Mouse (Mus musculus) frontal cortex, postnatal 36 days (tissue): Measurements from ENCODE around the gene Slc16a10.
A peak's percentile ranks its signal among the peaks of the same experiment; 100 is the strongest.

ENCODE experiments used
- DNase-seq, 2 experiments: peaks; one replicate each; pipeline ENCODE4 v3.0.0; 2022; ENCODE audit warnings: low spot score in 2 of 2

Slc16a10 gene

DNA sequence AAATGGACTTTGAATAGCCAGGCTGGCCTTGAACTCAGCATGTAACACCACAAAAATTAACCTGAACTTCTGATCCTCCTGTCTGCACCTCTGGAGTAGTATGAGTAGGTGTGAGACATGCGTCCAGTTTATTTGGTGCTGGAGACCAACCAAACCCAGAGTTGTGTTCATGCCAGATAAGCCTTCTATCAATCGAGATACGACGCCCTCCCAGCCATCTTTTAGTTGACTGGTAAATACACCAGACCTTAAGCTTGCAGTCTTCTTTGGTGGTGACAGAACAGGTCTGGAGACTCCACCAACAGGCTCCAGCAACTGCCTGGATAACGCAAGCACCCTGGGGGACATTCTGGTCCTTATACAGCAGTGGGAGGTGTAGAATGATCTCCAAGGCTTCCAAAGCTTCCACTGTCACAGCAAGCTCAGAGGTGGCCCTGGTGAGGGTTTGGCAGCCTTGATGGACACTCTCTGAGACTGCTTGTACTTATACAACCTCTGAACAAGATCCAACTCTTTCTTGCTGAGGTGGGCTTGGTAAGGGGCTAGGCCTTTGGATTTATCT is 7.6 kb upstream of the Slc16a10 start:
- no peak for DNase-seq

GRCm38 (mm10) chr10:40147325-40148059 is 5.4 kb upstream of the Slc16a10 start:
- no peak for DNase-seq

DNA sequence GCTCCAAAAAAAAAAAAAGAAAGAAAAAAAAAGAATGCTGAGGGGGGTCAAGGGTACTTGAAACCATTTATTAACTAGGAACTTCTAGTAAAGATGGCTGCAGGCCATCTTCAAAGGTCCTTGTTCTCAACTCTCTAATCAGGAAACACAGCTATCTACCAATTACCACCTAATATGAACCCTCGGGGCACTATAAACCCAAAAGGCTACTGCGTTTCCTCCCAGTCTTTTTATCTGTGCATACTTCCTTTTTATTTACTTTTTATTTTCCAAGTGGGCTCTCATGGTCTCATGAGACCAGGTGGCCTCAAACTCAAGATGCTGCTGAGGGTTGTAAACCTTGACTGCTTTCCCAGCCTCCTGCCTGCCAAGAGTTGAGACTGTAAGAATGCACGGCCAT is 4.4 kb upstream of the Slc16a10 start:
- DNase-seq, result no peak

DNA sequence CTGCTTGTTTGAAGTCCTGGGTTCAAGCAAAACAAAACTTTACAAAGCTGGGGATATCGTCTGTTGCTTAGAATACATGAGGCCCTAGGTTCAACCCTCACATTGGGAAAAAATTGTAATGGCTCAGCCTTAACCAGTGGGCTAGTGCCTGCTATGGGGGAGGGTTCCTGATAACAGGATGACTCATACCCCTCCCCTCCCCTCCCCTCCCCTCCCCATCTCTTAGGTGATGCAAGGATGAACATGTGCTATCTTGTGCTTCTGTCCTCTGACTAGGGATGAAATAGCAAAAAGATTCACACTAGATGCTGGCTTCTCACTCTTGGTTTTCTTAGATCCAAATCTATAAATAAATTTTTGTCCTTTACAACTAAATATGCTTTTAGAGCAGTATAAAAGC is 2.8 kb upstream of the Slc16a10 start:
- no peak for DNase-seq

GRCm38 (mm10) chr10:40141016-40141851 is 824 bp downstream of the Slc16a10 start:
- peak in 1 of 2 experiments; percentile 13 for DNase-seq

DNA sequence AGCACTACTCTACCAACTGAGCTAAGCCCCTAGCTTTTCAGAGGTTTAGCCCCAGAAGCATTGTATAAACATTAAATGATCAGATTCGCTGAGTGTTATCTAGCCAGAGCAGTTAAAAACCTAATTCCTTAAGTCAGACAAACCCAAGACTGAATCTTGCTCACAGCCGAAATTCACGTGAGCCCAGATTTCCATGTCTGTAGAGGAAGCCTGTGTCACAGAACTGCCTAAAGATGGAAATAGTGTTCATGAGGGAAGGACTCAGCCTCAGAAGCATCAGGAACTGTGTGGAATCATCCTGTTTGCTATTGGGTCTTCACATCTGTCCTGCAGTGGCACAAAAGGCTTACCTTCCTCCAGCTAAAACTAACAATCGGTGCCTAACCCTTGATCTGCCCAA is 2.4 kb downstream of the Slc16a10 start:
- no peak for DNase-seq

DNA sequence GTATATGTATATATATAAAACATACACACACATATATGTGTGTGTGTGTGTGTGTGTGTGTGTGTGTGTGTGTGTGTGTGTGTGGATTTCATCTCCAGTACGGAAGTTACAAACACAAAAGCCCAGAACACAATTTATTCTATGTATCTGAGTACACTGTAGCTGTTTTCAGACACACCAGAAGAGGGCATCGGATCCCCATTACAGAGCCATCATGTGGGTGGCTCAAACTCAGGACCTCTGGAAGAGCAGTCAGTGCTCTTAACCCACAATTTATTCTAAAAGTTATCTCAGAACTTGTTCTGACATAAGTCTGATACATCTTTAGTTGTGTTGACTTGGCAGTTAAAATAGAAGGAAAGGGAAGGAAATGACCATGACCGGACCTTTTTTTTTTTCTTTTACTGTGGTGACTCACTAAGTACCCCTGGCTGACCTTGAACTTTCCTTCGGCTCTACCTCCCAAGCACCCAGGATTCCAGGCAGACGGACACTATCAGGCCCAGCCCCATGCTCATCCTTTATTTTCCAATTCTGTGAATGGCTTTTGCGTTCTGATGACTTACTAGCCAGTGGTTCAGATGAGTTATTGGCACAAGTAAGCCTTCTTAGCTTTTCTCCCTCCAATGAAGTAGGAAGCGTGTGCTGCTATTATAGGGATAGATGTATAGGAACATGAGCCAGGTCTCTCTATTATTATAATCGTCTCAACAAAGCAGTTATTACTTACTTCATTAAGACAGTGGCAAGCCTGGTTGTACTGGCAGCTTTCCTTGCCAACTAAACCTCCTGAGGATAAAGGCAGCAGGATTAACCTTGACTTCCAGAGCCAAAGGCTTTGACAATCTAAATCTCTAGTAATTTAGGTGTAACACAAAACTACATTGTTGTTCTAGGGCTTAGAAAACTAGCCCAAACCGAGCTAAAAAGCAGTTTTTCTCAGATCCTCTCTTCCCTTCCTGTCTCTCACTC is 6.0 kb downstream of the Slc16a10 start:
- no peak for DNase-seq

DNA sequence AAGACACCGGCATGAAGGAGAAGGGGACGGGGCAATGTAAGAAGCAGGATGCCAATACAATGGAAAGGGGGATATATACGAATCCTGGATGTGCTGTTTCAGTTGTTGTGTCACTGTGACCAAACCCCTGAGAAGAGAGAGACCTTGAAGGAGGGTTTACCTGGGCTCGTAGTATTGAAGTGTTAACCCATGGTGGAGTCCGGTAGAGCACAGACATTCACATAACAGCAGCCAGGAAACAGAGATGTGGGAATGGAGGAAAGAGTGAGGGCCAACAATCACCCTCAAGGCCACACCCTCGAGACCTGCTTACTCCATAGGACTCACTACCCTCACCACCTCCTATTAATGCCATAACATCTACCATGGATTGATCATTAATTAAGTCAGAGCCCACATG is 7.2 kb downstream of the Slc16a10 start:
- no peak for DNase-seq

- DNase-seq, result no peak
Observed at GRCm38 (mm10) chr10:40133636-40134035, 8.4 kb downstream of the Slc16a10 start.

GRCm38 (mm10) chr10:40131690-40132418 is 10.2 kb downstream of the Slc16a10 start:
- DNase-seq, result no peak

GRCm38 (mm10) chr10:40130126-40130525 is 11.9 kb downstream of the Slc16a10 start:
- DNase-seq, result no peak

DNA sequence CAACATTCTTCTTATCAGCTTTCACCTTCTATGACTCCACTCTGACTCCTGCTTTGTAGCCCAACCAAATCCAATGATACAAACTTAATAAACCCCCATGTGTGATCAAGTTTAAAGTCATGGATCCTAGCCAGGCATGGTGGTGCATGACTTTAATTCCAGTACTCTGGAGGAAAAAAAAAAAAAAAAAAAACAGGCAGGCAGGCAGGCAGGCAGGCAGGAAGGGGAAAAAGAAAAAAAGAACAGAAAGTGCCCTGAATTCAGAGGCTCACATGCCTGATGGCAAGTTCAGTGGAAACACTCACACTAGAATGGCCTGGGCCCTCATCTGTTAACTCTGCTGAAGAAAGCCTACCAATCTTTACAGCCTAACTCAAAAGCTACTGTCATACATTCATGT is 12.9 kb downstream of the Slc16a10 start:
- DNase-seq, result no peak

DNA sequence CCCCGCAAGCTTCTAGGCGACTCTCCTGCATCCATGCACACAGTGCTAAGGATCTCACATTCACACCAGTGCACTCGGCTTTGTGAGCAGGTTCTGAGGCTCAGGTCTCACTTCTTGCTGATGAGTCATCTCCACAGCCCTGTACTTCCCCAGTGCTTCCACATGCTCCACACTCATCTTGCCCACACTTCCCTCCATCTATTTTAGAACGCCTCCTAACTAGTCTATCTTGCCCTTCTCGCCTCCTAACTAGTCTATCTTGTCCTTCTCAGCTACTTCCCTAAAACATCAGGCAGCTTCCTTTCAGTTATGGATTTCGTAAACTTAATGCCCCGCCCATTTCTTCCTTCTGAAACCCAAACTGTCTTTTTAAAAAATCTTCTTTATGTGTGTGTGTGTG is 13.6 kb downstream of the Slc16a10 start:
- peak; percentile 44 to 48 for DNase-seq

- DNase-seq, result no peak
Observed at GRCm38 (mm10) chr10:40125200-40125599, 16.9 kb downstream of the Slc16a10 start.

DNA sequence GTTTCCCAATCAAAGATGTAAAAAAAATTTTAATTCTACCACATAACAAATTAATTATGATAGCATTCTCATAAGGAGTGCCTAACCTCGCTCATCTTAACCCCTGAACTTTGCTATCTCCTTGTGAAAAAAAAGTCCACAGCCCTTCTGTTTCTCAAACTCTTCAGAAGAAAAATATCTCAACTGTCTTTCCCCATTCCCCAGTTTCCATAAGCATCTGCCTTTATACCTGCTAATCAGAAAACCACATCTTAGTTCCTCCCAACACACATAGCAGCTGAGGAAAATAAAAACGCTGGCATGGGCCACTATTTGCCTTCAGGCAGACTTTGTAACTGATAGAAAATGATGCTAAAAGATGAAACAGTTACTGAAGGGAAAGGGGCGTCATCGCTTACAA is 17.5 kb downstream of the Slc16a10 start:
- no peak for DNase-seq

DNA sequence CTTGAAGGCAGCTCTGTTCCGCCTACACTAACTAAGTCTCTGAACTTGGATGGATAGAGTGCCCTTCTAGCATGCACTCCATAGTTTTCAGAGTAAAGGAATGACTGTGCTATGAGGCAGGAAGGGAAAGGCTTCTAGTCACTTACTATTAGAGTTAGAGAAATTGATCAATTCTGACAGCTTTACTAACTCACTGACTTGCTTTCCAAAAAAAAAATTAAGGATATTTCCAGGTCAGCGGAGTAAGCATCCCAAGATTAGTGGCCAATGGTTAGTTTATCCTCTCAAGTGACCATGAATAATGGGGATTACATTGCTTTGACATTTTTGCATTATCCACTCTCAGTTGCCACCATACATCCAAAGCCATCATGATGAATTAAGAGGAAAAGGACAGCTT is 18.0 kb downstream of the Slc16a10 start:
- DNase-seq, result no peak

DNA sequence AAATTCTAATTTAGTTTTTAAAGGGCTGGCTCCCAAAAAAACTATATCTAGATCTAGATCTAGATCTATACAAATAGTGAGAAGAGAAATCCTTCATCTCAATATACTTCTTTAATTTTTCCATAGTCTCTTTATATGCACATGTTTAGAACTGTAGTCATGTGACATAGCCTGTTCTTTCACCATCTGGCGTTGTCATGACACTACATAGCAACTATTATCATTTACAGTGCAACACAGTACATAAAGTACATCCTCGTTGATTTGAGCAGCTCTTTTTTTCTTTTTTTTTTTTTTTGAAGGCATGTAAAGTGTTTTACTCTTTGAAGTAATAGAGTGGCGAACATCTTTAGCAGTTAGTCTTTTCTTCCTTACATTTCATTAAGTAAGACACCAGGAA is 22.6 kb downstream of the Slc16a10 start:
- no peak for DNase-seq

- DNase-seq, result no peak
Observed at GRCm38 (mm10) chr10:40118743-40119387, 23.2 kb downstream of the Slc16a10 start.

- DNase-seq, result no peak
Observed at GRCm38 (mm10) chr10:40113517-40114085, 28.5 kb downstream of the Slc16a10 start.

DNA sequence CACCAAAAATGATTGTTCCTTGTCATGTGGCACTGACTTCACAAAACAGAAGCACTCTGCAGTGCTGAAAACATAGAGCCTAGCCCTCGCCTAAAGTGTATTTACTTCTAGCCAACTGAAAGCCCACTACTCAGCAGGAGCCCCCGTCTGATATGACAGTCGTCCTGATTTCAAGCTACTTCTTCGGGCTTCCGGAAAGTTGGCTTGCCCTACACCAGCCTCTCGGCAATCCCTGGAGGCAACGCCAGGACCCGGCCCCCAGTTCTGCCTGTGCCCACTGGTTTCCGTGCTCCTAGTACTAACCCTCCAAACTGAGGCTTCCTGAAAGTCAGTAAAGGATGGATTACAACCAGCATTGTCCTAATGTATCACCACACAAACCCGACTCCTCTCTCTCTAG is 29.8 kb downstream of the Slc16a10 start:
- no peak for DNase-seq
